Mouse (Mus musculus) urinary bladder, adult 18-20 months (tissue): Measurements from ENCODE around the gene Tctn3.

Experiments
- DNase-seq, 2 experiments: peaks; one replicate each; pipeline ENCODE4 v3.0.0; 2022; ENCODE audit warnings: low spot score in 2 of 2, mixed read lengths in 2 of 2

The Tctn3 gene

GRCm38 (mm10) chr19:40611830-40612506 lies at the start of gene Tctn3, which contains the start of gene Entpd1:
Tctn3 (minus strand) TSS chr19:40612233.
Entpd1 (plus strand) TSS chr19:40612366.
- peak; percentile 77 to 95 for DNase-seq

GRCm38 (mm10) chr19:40661108-40661507 lies 49.1 kb upstream of the Tctn3 start:
- no peak for DNase-seq

GRCm38 (mm10) chr19:40660510-40660909 lies 48.5 kb upstream of the Tctn3 start:
- no peak for DNase-seq

GRCm38 (mm10) chr19:40659651-40660478 lies 47.8 kb upstream of the Tctn3 start:
- DNase-seq, result no peak

GRCm38 (mm10) chr19:40658935-40659334 lies 46.9 kb upstream of the Tctn3 start:
- DNase-seq, result no peak

- no peak for DNase-seq
Measured at GRCm38 (mm10) chr19:40658281-40658680, 46.2 kb upstream of the Tctn3 start.

GRCm38 (mm10) chr19:40656207-40656606 lies 44.2 kb upstream of the Tctn3 start:
- DNase-seq, result no peak

GRCm38 (mm10) chr19:40650090-40650489 lies 38.1 kb upstream of the Tctn3 start:
- DNase-seq, result no peak

GRCm38 (mm10) chr19:40647319-40648158 lies 35.5 kb upstream of the Tctn3 start:
- no peak for DNase-seq

GRCm38 (mm10) chr19:40646379-40646778 lies 34.3 kb upstream of the Tctn3 start:
- no peak for DNase-seq

- no peak for DNase-seq
Measured at GRCm38 (mm10) chr19:40643846-40644245, 31.8 kb upstream of the Tctn3 start.

- DNase-seq, result no peak
Measured at GRCm38 (mm10) chr19:40640799-40641198, 28.8 kb upstream of the Tctn3 start.

- DNase-seq, result no peak
Measured at GRCm38 (mm10) chr19:40639729-40640304, 27.8 kb upstream of the Tctn3 start.

GRCm38 (mm10) chr19:40638582-40638981 lies 26.5 kb upstream of the Tctn3 start:
- no peak for DNase-seq

- DNase-seq, result no peak
Measured at GRCm38 (mm10) chr19:40637601-40638000, 25.6 kb upstream of the Tctn3 start.

- no peak for DNase-seq
Measured at GRCm38 (mm10) chr19:40637091-40637490, 25.1 kb upstream of the Tctn3 start.

- DNase-seq, result no peak
Measured at GRCm38 (mm10) chr19:40633144-40633543, 21.1 kb upstream of the Tctn3 start.

GRCm38 (mm10) chr19:40632668-40633067 lies 20.6 kb upstream of the Tctn3 start:
- no peak for DNase-seq

- DNase-seq, result no peak
Measured at GRCm38 (mm10) chr19:40632193-40632592, 20.2 kb upstream of the Tctn3 start.

GRCm38 (mm10) chr19:40630606-40631005 lies 18.6 kb upstream of the Tctn3 start:
- DNase-seq, result no peak

- no peak for DNase-seq
Measured at GRCm38 (mm10) chr19:40630096-40630495, 18.1 kb upstream of the Tctn3 start.

- no peak for DNase-seq
Measured at GRCm38 (mm10) chr19:40628950-40629349, 16.9 kb upstream of the Tctn3 start.
